Mouse (Mus musculus) mammary gland, adult 2 months (tissue): ENCODE measurements around the gene Sod2. TPM values are rescaled to one million over a fixed set of nuclear protein-coding genes. Genes with fewer than 3 reads are reported as not detected.

Source experiments
- polyA plus RNA-seq: library from polyadenylated mRNA; depleted of rRNA; stranded (reverse); fragments of >200 nt; gene quantifications from 2 replicates; pipeline ENCODE4 v1.2.3, GENCODE M21; 2012; ENCODE audit warnings: low replicate concordance; rRNA removed

Sod2 gene
- polyA plus RNA-seq, result 428 and 898 TPM in 2 replicates

DNA sequence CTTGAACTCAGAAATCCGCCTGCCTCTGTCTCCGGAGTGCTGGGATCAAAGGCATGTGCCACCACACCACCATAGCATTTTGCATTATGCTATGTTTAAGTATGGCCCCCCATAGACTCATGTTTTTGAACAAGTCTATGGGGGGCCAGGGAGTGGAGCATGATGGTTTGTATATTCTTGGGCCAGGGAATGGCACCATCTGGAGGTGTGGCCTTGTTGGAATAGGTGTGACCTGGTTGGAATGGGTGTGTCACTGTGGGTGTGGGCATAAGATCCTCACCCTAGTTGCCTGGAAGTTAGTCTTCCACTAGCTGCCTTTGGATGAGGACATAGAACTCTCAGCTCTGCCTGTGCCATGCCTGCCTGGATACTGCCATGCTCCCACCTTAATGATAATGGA lies at the start of gene Sod2:
Gene Sod2, plus strand, starts transcription at position 301 of the 400 bp plus-strand sequence.

DNA sequence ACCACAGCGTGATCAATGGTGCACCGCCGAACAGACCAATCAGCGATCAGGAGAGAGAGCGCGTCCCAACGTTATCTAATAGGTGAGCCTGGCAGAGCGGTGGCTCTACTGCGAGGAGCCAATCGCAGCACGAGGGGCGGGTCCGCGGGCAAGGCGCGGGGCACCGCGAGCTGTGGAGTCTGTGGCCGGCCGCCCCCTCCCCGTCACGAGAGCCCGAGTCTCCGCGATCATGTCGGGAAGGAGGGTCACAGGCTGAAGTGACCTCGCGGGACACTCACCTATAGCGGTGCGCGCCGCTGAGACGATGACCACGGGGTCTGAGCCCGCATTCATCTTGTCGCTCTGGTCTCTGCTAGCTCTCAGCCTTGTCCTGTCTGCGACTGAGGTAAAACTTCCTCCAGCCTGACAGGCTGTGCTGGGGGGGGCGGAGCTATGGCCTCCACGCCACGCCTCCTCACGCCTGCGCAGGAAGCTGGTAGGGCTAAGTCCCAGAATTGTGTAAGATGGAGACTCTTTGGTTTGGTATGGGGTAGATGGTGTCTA lies 46.2 kb upstream of the Sod2 start, which contains the start of gene Acat2:
Gene Acat2, minus strand, starts transcription at position 417 of the 543 bp plus-strand sequence.

GRCm38 (mm10) chr17:12994069-12994468 lies 12.6 kb upstream of the Sod2 start, which contains the start of gene Wtap:
TSS of gene Wtap (minus strand) at chr17:12994169.

GRCm38 (mm10) chr17:13052124-13052813 lies 45.6 kb downstream of the Sod2 start, which contains the start of gene Gpr31b:
TSS of gene Gpr31b (minus strand) at chr17:13052296.

GRCm38 (mm10) chr17:13060804-13061203 lies 54.2 kb downstream of the Sod2 start, which contains the start of gene Tcp10b:
TSS of gene Tcp10b (plus strand) at chr17:13061104.

Other genes starting within 250 kb of the Sod2 start
- gene Igf2r, start 237.2 kb upstream of the Sod2 start, polyA plus RNA-seq, result 24.6 and 25.9 TPM in 2 replicates
- 0.17 and 0.47 TPM in 2 replicates for gene Mas1, start 138.7 kb upstream of the Sod2 start, polyA plus RNA-seq
- gene Mrgprh, start 130.8 kb upstream of the Sod2 start, polyA plus RNA-seq, result 0.39 and 2.3 TPM in 2 replicates
- gene Pnldc1, start 96.6 kb upstream of the Sod2 start, polyA plus RNA-seq, result 5.4 and 9.0 TPM in 2 replicates
- gene Tcp1, start 91.1 kb upstream of the Sod2 start, polyA plus RNA-seq, result 33.7 and 62.6 TPM in 2 replicates
- gene Mrpl18, start 90.5 kb upstream of the Sod2 start, polyA plus RNA-seq, result 21.4 and 30.4 TPM in 2 replicates
- gene Acat3, start 66.2 kb upstream of the Sod2 start, polyA plus RNA-seq, result 0.80 and 1.0 TPM in 2 replicates
- gene Acat2, start 46.1 kb upstream of the Sod2 start, polyA plus RNA-seq, result 34.6 and 51.4 TPM in 2 replicates
- 11.8 and 17.5 TPM in 2 replicates for gene Wtap, start 12.7 kb upstream of the Sod2 start, polyA plus RNA-seq
- gene Gpr31b, start 45.5 kb downstream of the Sod2 start, polyA plus RNA-seq, result 0.17 and 0.27 TPM in 2 replicates
- gene Tcp10b, start 54.3 kb downstream of the Sod2 start, polyA plus RNA-seq, result 0.08 and 0.10 TPM in 2 replicates
- gene Unc93a, start 125.0 kb downstream of the Sod2 start, polyA plus RNA-seq, result 0.10 TPM in 1 of 2 replicates, not detected in the other
- not detected in 2 replicates for gene Smok2a, start 214.3 kb downstream of the Sod2 start, polyA plus RNA-seq
- gene Smok2b, start 223.4 kb downstream of the Sod2 start, polyA plus RNA-seq, result not detected in 2 replicates